Mouse (Mus musculus) c-Kit-positive CD71-negative TER-119-negative erythroid progenitor cells, embryonic 14.5 days (primary cell): ENCODE data around the gene Uhrf2.
A peak's percentile ranks its signal among the peaks of the same experiment; 100 is the strongest.

Source experiments
- DNase-seq: peaks from one replicate; pipeline ENCODE4 v3.0.0-alpha.2; 2013; ENCODE audit warnings: low read depth

The Uhrf2 gene

DNA sequence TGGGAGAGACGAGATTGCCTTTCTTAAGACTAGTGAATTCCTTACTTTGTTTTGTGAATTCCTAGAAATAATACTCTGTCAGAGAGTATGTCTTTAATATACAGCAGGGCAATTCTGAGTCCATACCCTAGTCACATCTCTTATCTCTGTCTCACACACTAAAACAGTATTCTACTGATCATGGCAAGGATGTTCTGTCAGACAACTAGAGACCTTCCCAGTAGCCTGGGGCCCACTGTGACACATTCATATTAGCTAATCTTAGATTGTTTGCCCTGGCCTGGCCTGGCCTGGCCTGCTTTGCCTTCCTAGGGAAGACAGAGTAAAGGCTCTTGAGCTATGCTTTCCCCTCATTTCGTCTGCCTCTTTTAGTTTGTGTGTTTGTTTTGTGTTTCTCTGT is 20.3 kb downstream of the Uhrf2 start:
- DNase-seq: peak; percentile 36

GRCm38 (mm10) chr19:30051479-30051878 is 21.2 kb downstream of the Uhrf2 start:
- DNase-seq: no peak

- no peak for DNase-seq
Measured at GRCm38 (mm10) chr19:30054218-30054617, 23.9 kb downstream of the Uhrf2 start.

- no peak for DNase-seq
Measured at GRCm38 (mm10) chr19:30065797-30066196, 35.5 kb downstream of the Uhrf2 start.

DNA sequence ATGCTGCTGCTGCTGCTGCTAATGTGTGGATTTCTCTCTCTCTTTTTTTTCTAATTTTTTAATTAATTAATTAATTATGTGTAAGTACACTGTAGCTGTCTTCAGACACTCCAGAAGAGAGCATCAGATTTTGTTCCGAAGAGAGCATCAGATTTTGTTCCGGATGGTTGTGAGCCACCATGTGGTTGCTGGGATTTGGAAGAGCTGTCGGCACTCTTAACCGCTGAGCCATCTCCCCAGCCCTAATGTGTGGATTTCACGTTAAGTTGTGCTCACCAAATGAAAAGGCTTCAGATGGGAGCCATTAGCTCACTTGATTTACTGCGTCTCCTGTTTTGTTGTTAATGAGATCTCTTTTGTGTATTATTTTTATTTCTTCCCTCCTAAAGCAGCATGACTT is 59.9 kb downstream of the Uhrf2 start:
- DNase-seq: no peak

DNA sequence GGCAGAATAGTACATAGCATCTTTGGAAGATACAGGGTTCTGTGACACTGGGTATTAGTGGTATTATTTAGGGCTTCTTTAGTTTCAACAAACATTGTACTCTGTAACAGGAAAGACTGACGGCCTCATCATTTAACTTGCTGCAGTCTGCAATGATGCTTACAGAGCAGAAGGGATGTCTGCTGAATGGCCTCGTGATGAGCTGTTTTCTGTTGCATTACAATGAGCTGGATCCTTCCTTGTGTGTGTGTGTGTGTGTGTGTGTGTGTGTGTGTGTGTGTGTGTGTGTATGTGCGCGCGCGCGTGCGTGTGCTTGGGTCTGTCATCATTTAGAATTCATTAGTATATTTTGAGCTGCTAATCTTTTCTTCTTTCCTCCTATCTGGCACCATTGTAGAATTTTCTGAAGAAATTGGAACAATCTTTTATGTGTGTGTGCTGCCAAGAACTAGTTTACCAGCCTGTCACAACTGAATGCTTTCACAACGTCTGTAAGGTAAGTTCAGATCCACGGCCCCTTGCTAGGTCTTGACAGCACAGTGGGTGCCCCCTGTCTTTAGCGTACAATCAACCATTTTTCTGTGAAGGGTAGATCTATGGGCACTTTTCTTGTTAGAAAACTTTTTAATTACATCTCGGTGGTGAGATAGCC is 61.5 kb downstream of the Uhrf2 start:
- no peak for DNase-seq

- DNase-seq: no peak
Measured at GRCm38 (mm10) chr19:30096186-30096585, 65.9 kb downstream of the Uhrf2 start.

- DNase-seq: no peak
Measured at GRCm38 (mm10) chr19:30097039-30097438, 66.7 kb downstream of the Uhrf2 start.

GRCm38 (mm10) chr19:30100571-30100970 is 70.3 kb downstream of the Uhrf2 start:
- DNase-seq: no peak

DNA sequence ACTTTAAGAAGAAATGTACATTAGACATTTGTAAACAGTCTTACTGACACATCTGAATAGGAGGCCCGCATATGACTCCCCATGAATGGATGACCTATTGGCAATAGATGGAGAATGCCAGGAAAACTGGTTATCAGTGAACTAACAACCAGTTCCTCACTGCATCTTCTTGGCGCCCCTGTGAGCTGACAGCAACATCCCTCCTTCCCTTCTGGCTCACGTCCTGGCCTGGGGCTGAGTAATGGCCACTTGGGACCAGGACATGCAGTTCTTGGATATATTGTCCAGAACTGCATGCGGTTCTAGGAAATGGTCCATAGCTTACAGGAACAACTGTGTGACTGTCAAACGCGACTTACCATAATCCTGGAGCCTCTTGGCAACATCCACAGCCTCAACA is 72.3 kb downstream of the Uhrf2 start:
- no peak for DNase-seq

DNA sequence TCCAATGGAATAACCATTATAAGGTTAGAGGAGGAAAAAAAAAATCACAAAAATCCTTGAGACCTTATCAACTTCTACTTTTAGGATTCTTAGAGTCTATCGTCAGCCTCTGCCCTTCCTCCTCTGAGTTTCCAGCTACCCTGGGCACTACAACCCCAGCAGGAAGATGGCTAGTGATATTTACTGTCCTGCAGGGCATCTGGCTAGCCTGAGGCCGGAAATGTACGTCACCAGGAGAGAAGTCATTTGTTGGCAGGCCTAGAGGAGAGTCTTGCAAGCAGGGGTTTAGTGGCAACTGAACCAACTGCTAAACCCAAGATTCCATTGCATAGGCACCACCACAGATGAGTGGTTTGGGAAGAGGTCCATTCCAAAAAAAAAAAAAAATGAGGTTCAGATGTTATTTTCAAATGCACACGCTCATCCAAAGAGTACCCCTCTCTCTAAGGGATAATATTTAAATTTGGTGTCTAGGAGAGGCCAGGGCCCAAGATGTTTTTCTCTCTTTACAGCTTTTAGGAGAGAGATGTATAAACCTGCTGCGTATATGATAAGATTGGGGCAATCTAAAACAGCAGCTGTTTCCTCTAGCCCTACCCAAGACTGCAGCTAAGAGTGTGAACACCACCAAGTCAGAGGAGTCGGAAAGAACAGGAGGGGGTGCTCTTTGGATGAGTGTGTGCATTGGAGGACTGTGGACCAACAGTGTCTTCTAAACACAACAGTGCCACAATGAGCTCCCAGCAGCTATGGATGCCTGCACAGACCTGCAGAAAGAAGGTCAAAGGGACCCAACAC is 74.9 kb downstream of the Uhrf2 start:
- no peak for DNase-seq

DNA sequence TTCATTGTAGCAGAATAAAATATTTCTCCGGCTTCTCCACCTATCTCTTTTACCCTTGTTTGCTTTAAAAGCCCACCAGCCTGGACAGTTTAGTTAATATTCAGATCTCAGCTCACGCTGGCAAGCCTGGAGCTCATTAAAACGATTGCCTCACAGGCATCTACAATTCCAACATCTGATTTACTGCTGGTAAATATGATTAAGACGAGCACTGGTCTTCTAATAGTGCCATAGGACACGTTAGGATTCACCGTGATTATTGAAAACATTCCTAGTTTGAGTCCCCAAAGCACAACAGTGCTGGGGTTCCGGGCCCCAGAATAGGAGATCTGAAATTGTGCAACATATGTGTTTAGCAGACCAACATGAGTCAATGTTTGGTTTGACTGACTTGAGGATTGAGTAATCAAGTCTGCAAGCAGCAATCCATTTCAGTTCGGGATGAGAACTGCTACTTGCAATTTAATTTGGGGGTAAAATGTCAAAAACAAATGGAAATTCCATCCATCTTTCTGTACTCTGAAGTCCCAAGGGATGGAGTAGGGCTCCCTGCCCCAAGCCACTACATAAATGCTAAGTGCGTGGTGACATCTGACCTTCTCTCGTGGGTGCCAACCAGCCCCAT is 77.0 kb downstream of the Uhrf2 start:
- DNase-seq: no peak

DNA sequence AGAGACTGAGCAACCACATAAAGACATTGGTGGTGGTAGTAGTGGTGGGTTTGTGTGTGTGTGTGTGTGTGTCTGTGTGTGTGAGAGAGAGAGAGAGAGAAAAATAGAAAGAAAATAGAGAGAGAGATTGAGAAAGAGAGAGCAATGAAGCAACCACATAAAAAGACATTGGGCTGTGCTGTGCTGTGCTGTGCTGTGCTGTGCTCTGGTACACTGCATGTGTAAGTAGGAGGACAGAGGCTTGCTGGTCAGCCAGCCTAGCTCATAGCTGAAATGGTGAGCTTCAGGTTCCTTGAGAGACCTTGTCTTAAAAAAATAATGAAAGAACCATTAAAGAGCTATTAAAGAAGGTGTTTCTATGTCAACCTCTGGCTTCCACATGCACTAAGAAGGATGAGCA is 78.3 kb downstream of the Uhrf2 start:
- no peak for DNase-seq

- no peak for DNase-seq
Measured at GRCm38 (mm10) chr19:30109122-30109521, 78.8 kb downstream of the Uhrf2 start.

DNA sequence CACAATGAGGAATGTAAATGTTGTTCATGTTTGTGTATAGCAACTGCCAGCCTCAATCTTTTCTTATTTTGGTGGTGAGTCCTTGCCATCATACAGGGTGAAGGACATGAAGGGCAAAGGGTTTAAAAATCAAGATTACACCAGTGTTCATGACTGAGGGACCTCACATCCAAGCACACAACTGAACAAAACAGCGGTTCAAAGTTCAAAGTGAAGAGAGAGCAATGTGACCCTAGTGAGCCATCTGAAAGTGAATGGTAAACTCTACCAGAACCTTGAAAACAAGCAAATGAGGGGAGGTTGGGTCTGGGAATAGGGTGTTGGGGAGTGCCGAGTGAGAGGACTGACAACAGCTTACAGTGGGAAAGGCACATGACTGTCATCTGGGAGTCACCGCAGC is 81.1 kb downstream of the Uhrf2 start:
- DNase-seq: no peak

DNA sequence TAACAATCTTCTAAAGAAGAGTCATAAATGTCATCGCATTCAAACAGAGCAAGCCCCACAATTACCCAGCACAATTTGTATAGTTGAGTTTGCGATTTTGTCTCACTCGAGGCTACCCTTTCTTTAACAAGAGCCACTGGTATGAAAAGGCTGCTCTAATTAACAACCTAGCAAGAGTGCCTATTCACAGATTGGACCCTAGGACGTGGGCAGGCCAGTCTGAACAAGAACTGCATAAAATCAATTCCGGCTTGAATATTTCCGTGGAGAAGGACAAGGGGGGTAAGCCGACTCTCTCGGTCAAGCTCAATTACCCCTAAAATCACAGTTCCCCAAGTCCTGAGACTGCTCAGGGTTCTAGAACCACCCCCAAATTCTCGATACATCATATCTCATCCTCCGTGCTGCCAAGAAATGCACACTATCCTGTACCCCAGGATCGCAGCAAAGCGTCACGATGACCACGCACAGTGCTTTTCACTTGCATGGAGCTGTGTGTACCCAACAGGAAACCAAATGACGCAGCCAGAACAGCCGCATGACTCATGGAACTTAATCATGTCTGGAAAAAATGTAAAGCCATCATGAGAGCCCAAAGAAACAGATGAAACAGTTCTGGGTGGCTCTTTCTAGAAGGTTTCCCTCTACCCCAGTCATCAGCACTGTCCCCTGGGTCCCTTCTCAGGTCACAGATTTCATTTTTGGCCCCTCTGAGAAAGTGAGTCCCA is 82.8 kb downstream of the Uhrf2 start:
- DNase-seq: no peak

- DNase-seq: no peak
Measured at GRCm38 (mm10) chr19:30114919-30115441, 84.7 kb downstream of the Uhrf2 start.

- no peak for DNase-seq
Measured at GRCm38 (mm10) chr19:30115606-30116005, 85.3 kb downstream of the Uhrf2 start.

DNA sequence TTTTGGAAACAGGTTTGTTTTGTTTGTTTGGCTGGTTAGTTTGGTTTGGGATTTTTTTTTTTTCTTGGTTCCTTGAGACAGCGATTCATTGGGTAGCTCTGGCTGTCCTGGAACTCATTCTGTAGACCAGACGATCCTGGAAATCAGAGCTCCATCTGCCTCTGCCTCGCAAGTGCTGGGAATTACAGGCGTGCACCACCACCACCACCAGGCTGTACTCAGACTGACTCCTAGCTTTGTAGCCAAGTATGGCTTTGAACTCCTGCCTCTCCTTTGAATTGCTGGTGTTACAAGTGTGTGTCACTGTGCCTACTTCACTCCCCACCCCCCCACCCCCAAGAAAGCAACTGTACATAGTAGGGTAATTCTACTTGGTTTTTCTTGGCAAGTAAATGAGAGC is 86.9 kb downstream of the Uhrf2 start:
- DNase-seq: no peak

GRCm38 (mm10) chr19:30117775-30118174 is 87.5 kb downstream of the Uhrf2 start:
- DNase-seq: no peak

GRCm38 (mm10) chr19:30118344-30119312 is 88.3 kb downstream of the Uhrf2 start:
- DNase-seq: no peak
